Mouse (Mus musculus): ENCODE results near the gene Cmbl.

Cmbl gene

GRCm38 (mm10) chr15:31565184-31565583 lies at the start of gene Cmbl:
Gene Cmbl, plus strand, starts transcription at chr15:31565389.
- DNase-seq (ENCODE audit: low spot score in 2 of 2) = no peak

GRCm38 (mm10) chr15:31517186-31517585 lies 48.0 kb upstream of the Cmbl start:
- no peak for DNase-seq (ENCODE audit: low spot score in 2 of 2)

GRCm38 (mm10) chr15:31518371-31518770 lies 46.8 kb upstream of the Cmbl start:
- DNase-seq (ENCODE audit: low spot score in 2 of 2) = no peak

GRCm38 (mm10) chr15:31519000-31519399 lies 46.2 kb upstream of the Cmbl start:
- DNase-seq (ENCODE audit: low spot score in 2 of 2) = no peak

GRCm38 (mm10) chr15:31526463-31526862 lies 38.7 kb upstream of the Cmbl start:
- DNase-seq (ENCODE audit: low spot score in 2 of 2) = no peak

- DNase-seq (ENCODE audit: low spot score in 2 of 2) = no peak
Observed at GRCm38 (mm10) chr15:31528477-31528876, 36.7 kb upstream of the Cmbl start.

GRCm38 (mm10) chr15:31529103-31529502 lies 36.1 kb upstream of the Cmbl start:
- no peak for DNase-seq (ENCODE audit: low spot score in 2 of 2)

- DNase-seq (ENCODE audit: low spot score in 2 of 2) = peak in 1 of 2 experiments; percentile 25
Observed at GRCm38 (mm10) chr15:31529811-31530658, 35.2 kb upstream of the Cmbl start.

GRCm38 (mm10) chr15:31530659-31531445 lies 34.3 kb upstream of the Cmbl start, which contains the start of gene March6:
Gene March6, minus strand, starts transcription at chr15:31531053.
- peak; percentile 80 to 92 for DNase-seq (ENCODE audit: low spot score in 2 of 2)

GRCm38 (mm10) chr15:31531446-31532330 lies 33.5 kb upstream of the Cmbl start:
- no peak for DNase-seq (ENCODE audit: low spot score in 2 of 2)

- DNase-seq (ENCODE audit: low spot score in 2 of 2) = no peak
Observed at GRCm38 (mm10) chr15:31532331-31533021, 32.7 kb upstream of the Cmbl start.

GRCm38 (mm10) chr15:31533529-31533928 lies 31.7 kb upstream of the Cmbl start:
- no peak for DNase-seq (ENCODE audit: low spot score in 2 of 2)

- no peak for DNase-seq (ENCODE audit: low spot score in 2 of 2)
Observed at GRCm38 (mm10) chr15:31534421-31535258, 30.5 kb upstream of the Cmbl start.

- no peak for DNase-seq (ENCODE audit: low spot score in 2 of 2)
Observed at GRCm38 (mm10) chr15:31535259-31535855, 29.8 kb upstream of the Cmbl start.

- DNase-seq (ENCODE audit: low spot score in 2 of 2) = peak; percentile 61 to 83
Observed at GRCm38 (mm10) chr15:31536051-31536737, 29.0 kb upstream of the Cmbl start.

GRCm38 (mm10) chr15:31537706-31538105 lies 27.5 kb upstream of the Cmbl start:
- DNase-seq (ENCODE audit: low spot score in 2 of 2) = no peak

GRCm38 (mm10) chr15:31538346-31538745 lies 26.8 kb upstream of the Cmbl start:
- no peak for DNase-seq (ENCODE audit: low spot score in 2 of 2)

- DNase-seq (ENCODE audit: low spot score in 2 of 2) = no peak
Observed at GRCm38 (mm10) chr15:31539643-31540512, 25.3 kb upstream of the Cmbl start.

All from left cerebral cortex, adult 9 months (tissue).